Mouse (Mus musculus): Measurements from ENCODE around the gene Zdhhc1.
A peak's percentile ranks its signal among the peaks of the same experiment; 100 is the strongest.

Gene Zdhhc1

DNA sequence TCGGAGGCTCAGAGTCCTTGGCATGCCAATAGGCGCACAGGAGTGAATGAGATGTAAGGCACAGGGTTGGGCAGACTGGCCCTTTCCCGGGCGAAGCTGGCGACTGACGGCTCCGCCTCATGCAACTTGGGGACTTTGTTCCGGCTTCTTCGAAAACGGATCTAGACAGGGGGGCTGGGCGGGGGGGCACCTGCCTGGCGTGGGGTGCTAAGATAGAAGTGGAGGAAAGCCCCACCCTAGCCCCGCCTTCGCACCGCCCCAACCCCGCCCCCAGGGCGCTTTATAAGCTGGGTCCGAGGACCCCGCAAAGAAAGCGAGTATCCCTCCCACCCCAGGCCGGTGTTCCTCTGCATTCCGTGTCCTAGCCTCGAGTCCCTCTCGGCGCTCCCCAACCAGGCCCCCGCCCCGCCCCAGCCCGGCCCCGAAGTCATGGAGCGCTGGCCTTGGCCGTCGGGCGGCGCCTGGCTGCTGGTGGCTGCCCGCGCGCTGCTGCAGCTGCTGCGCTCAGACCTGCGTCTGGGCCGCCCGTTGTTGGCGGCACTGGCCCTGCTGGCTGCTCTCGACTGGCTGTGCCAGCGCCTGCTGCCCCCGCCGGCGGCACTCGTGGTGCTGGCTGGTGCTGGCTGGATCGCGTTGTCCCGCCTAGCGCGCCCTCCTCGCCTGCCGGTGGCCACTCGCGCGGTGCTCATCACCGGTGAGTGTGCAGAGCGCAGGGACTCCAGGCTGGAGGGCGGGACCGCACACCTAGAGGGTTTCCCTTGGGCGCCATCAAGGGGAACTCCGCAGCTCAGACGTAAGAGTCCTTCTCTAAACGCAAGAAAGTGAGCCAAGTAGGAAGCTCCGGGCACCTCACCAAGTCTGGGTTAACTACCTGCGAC is 22.0 kb upstream of the Zdhhc1 start, which contains the start of gene Hsd11b2:
Gene Hsd11b2, plus strand, starts transcription at position 320 of the 878 bp plus-strand sequence.
- DNase-seq (ENCODE audit: low read depth, low spot score), result no peak

DNA sequence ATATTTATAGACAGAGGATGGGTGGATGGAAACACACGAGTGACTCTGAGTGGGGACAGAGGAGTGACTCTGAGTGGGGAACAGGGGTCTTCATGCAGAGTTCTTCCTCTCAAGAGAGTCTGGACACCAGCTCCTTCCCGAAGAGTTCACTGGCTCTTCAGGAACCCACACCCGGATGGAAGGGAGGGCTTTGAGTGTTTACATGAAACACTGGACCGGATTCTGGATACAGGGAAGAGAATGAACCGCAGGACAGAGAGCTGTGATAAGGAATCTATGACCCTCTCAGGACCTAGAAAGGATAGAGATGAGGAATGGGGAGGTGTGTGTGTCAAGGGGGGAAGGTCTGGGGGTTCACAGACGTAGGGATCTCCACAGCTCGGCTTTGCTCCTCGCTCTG is 20.6 kb upstream of the Zdhhc1 start:
- DNase-seq (ENCODE audit: low read depth, low spot score), result no peak

DNA sequence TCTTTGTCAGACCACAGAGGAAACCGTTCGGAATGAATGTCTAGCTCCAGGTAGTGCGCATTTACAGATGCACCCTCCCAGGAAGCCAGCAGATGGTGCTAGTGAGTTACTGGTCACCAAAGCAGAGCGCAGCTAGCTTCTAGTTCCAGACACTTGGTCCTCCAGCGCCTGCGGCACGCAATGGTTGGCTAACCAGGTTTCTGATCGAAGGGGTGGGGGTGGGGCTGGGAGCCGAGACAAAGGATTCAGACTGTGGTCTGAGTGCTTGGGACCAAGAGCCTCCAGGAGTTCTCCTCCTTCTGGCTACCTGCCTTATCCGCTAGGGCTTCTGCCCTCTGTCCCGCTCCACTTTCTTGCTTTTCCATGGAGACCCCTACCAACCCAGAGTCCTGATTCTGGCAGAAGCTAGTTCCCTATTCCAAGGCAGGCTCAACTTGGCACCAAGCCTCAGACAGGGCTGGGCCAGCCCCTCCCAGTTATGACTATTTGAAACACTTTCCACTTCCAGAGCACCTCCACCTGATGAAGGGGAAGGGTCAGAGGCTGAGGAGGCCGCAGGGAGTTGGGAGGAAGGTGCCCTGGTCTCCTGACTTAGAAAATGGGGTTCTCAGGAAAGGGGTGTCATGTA is 19.4 kb upstream of the Zdhhc1 start:
- DNase-seq (ENCODE audit: low read depth, low spot score), result peak; percentile 49

DNA sequence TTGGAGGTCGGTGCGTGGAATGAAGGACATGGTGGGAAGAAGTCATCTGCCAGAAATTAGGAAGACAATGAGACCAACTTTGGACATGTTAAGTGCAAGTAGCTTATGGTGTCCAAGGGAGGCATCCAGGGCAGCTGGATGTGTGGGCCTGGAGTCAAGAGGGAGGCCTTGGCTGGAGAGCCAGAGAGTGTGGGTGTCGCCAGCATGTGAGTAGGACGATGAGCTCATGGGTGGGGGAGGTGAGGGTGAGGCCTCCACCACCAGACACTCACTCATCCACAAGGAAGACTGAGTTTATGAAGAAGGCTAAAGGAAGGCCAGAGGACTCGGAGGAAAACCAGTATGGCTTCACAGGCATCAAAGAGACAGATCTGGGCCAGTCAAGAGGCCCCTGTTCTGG is 18.0 kb upstream of the Zdhhc1 start:
- no peak for DNase-seq (ENCODE audit: low read depth, low spot score)

DNA sequence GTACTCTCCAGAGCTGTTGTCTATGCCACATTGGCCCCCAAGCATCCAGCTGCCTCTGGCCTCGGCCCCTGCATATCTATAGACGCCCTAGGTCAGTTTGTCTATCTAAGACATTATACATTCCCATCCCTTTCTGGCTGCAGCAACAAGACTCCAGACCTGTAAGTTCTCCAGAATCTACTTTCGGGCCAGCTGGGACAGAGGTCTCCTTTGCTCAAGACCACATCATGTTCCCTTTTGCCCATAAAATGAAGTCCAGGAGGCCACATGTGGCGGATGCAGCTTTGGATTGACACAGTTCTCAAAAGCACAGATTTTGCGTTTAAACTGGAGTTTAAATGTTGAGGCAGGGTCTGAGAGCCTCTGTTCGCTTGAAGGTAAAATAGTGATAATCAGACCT is 17.5 kb upstream of the Zdhhc1 start:
- no peak for DNase-seq (ENCODE audit: low read depth, low spot score)

DNA sequence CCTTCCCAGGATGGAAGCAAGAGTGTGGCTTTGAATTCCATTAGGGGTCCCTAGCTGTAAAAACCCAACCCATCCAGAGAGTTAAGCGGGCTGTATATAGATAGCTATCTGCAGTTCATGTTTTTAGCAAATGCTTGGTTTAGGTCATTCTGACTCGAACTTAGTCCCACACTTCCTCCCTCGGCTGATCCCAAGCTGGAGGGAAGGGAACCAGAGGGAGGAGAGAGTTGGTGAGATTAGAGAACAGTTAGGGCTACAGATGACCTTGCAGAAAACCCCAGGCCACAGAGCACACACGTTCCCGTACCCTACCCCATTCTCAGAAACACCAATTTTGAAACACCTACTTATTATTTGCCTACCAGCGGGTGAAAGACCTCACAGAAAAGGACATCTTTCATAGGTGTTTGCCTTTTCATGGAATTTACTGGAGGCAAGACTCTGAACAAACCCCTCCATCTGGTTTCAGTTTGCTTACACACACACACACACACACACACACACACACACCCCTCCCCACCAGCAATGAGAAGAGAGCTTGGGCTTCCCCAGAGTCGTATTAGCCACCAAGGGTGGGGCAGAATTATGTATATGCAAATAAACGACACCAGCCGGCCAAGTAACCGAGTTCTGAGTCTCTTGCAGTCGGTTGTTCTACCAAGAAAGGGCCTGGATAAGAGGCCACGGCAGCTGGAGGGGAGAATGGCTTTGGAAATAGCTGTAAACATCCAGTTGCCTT is 13.5 kb upstream of the Zdhhc1 start:
- no peak for DNase-seq (ENCODE audit: low read depth, low spot score)

DNA sequence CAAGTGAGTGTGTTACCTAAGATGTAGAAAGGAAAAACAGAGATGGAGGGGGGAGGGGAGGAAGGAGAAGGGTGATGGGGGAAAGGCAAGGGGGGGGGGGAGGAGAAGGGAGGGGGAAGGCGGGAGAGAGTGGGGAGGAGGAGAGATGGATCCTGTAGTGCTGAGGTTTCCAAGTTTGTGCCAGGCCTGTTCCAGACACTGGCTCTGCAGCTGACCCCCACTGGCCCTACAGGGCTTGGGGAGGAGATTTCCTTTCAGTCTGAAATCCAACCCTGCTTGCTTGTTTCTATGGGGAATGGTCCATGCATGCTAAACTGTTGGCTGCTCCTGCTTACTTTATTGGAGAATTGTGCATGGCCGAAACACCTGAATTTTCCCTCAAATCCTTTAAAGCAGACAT is 12.1 kb upstream of the Zdhhc1 start:
- DNase-seq (ENCODE audit: low read depth, low spot score), result no peak

DNA sequence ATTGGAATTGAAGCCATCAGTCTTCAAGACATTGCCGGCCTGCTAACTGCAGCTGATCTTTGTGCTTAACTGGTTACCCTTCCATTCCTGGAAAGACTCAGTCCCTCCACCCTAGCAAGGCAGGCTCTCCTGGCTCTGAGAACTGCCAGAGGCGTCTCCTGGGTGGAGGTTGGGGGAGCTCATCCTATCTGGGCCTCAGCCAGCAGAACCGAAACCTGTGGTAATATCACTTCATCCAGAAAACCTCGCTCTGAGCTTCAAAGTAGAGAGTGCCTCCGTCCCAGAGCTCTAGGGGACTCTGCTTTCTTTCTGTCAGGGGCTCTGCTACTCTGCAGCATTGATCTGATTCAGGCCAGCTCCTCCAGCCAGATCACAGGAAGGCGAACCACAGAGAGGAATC is 10.3 kb upstream of the Zdhhc1 start:
- no peak for DNase-seq (ENCODE audit: low read depth, low spot score)

DNA sequence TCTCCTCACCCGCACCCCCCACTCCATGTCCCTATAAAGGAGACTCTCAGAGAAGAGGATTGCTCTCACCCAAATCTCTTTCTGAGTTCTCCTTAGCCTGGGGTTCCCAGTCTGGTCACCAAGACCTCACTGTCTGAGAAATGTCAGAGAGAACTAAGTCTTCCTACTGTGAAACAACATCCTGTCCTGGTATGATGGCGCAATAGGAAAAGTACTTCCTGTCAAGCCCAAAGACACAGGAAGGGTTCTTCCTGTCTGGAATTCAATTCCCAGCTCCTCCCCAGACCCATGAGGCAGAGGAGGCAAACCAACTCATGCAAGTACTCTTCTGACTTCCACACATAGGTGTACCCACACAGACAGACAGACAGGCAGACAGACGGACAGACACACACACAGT is 7.9 kb upstream of the Zdhhc1 start:
- DNase-seq (ENCODE audit: low read depth, low spot score), result no peak

DNA sequence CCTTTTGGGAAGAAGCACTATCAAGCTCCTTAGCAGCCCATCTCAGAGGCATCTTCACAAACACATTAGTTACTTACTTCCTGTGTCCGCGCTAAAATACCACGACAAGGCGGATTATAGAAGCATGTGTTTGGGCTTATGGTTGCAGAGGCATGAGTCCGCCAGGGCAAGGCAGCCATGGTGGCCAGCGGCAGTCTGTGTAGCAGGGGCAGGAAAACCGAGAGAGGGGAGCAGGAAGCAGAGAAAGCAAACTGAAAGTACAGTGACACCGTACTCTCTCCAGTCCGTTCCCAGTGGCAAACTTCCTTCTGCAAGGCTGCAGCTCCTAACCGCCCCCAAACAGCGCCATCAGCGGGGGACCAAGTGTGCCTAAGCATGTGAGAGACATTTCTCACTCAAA is 3.1 kb upstream of the Zdhhc1 start:
- DNase-seq (ENCODE audit: low read depth, low spot score), result no peak

DNA sequence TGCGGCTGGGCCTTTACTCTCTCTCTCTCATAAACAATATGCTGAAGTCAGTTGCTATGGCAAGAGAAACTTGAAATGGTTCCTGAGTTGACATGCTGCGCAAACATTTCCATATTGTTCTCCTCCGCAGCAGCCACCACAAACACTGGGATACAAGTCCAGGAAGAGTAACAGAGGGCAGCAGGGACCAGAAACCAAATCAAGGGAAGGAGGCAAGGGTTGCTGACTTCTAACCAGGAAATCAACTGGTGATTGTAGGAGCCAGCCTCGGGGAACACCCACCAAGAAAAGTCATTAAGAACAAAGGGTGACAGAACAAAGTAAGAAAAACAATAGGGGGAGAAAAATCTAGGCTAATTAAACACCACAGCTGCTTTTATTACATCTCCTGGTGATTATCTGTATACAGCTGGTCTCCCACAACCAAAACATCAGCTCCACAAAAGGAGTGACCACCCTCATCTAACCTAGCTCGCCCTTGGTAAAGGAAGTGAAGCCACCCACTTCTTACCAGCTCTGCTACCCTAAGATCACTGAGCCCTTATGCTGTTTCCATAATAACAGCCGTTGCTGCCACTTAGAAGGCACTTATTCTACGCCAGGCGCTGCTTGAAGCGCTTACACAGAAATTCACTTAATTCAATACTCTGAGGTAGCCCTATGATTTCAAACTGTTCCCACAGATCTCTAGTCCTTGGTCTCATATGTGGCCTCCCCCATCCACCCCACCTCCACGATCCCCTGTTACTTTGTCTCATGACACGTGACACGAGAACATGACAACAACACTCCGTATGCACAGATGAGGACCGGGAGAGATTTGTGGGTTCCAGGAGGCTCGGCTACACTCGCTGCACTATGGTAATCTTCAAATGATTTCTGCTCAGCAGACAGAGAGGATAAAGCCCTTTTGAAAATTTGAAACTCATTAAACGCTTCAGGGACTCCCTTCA is 1.1 kb downstream of the Zdhhc1 start:
- no peak for DNase-seq (ENCODE audit: low read depth, low spot score)

DNA sequence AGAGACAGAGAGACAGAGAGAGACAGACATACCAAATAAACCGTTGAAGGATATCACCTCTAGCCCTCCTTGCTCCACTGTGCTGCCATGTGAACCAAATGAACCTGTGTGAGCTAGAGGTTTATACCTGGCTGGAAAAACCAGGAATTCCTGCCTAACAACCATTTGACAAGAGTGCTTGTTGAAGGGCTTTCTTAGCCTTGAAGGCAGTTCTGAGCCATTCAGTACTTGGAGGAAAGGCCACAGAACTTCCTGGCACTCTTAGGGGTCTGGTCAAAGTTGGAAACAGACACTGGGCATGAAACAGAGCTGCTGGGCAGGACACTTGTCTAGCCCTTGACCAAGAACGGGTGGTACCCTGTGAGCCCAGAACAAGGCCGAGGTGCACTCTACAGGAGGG is 2.1 kb downstream of the Zdhhc1 start:
- DNase-seq (ENCODE audit: low read depth, low spot score), result no peak

DNA sequence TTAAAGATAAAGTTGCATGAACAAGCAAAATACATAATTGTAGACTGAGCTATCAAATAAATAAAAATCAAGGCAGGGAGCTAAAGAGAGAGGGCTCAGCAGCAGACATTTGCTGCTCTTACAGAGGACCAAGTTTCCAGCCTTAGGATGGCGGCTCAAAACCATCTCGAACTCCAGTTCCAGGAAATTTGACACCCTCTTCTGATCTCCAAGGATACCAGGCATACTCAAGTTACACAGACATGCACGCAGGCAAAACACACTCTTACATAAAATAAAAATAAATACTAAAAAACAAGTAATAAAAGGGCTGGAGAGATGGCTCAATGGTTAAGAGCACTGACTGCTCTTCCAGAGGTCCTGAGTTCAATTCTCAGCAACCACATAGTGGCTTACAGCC is 3.2 kb downstream of the Zdhhc1 start:
- DNase-seq (ENCODE audit: low read depth, low spot score), result no peak

DNA sequence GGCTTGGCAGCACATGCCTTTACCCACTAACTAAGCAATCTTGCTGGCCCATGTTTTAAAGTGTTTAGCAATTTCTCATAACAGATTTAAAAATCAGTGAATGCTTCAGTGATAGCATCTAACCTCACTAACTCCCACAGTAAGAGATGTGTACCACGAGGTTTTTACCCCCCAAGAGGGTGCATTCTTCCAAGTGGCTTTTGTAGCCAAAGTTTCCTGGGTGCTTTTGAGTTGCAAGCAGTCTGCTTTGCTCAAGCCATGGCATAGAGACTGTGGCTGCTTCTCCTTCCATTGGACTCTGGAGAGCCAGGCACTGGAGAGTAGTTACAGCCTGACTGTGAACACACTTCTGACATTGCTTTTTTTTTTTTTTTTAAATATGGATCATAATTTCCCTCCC is 7.4 kb downstream of the Zdhhc1 start:
- no peak for DNase-seq (ENCODE audit: low read depth, low spot score)

DNA sequence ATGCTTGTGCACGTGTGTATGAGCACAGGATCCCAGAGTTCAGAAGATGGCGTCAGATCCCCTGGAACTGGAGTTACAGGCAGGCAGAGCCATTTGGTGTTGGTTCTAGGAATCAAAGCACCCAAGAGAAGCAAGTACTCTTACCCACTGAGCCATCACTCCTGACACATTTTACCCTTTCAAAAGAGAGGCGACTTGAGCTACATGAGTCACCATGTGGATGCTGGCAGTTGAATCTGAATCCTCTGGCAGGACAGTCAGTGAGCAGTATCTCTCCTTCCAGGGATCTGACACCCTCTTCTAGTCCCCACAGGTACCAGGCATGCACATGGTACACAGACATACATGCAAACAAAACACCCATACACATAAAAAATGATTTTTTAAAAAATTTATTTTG is 8.6 kb downstream of the Zdhhc1 start:
- no peak for DNase-seq (ENCODE audit: low read depth, low spot score)

DNA sequence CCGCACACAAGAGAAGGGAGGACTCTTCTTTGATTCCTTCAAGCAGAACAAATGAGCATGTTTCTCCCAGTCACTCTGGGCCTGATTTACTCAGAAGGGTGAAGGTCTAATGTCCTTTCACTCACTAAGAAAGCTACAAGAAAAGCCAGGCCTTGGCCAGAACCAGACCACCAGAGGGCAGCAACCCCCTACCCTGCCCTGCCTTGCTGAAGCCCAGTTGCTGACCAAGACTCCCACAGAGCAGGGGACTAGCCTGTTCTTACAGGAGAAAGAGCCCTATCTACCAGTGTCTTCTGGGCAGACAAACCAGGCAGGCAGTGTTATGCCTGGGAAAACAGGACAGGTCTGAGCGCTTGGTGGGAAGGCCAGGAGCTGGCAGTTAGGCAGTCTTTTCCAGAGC is 12.3 kb downstream of the Zdhhc1 start:
- DNase-seq (ENCODE audit: low read depth, low spot score), result no peak

DNA sequence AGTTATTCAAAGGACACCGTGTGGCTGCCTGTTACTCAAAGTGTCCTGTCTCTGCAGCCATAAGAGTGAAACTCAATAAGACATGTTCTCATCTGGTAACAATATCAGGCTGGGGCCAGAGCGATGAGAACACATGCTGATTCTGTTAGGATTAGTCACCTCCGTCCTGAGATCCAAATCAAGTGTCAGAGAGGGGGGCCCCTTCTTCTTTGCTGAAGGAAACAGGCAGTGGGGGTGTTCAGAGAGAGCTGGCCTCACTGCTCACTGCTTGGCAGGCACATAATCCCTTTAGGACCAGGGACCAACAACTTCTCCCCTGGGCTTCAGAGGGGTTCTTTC is 12.7 kb downstream of the Zdhhc1 start:
- no peak for DNase-seq (ENCODE audit: low read depth, low spot score)

DNA sequence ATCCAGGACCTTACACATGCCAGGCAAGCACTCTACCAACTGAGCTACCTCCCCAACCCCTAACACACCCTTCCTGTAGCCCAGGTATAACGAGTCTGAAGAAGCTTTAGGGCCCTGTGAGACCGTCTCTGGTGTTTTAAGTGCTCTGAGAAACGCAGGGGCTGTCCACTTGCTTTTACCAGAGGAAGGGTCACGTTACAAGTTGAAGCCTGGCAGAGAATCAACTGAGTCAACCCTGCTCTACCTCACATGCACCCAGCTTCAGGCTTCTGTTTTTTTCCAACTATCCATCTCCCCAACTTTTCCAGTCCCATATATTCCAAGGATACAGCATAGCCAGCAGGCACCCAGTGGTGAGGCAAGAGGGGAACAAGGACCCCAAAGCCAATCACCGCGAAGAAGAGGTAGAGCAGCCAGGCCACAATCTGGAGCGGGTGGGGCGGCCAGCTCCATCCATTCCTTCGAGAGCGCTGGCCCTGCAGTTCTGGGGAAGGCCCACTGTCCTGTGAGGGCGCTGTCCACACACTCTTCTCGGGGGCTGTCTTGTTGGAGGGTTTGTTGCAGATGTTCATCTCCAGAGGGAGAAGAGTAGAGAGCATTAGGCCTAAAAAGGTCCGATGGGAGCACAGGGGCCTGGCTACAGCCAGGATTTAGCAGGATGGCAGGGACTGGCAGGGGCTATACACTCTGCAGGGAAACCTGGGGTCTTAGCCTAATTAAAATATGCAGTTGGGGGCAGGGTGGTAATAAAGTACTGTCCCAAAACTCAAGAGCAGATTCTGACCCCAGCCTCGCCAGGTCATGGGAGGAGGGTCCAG is 13.3 kb downstream of the Zdhhc1 start:
- DNase-seq (ENCODE audit: low read depth, low spot score), result no peak

DNA sequence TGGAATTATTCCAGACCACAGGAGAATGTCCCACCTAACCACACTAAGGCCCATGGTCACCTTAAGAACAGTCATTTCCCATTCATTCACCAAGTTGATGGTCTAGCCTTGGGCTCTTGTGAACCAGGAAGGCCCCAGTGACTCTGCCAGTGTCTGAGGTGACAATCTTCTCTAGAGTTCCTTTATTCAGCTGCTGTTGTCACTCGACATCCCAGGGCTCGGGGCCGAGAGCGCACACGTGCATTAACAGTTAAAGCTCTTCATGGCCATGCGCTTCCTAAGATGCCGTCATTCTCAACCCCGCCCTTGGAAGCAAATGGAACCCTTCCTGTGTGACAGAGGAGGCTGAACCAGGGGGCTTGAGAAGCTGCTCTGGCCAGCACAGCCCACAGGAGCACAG is 14.6 kb downstream of the Zdhhc1 start:
- DNase-seq (ENCODE audit: low read depth, low spot score), result no peak

DNA sequence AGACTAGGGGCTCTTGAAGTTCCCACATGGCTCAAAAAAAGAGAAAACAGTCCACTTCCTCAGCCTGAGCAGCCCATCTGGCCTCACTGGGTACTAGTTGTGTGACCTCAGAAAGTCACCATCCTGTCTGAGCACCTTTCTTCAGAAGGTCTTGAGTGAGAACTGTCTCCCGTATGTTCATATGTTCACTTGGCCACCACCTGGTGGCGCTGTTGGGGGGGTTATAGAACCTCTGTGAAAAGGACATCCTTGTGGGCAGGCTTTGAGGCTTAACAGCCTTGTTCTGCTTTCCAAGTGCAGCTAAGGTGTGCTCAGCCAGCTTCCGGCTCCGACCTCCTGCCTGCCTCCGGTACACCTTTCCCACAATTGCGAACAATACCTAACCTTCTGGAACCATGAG is 15.2 kb downstream of the Zdhhc1 start:
- DNase-seq (ENCODE audit: low read depth, low spot score), result no peak

DNA sequence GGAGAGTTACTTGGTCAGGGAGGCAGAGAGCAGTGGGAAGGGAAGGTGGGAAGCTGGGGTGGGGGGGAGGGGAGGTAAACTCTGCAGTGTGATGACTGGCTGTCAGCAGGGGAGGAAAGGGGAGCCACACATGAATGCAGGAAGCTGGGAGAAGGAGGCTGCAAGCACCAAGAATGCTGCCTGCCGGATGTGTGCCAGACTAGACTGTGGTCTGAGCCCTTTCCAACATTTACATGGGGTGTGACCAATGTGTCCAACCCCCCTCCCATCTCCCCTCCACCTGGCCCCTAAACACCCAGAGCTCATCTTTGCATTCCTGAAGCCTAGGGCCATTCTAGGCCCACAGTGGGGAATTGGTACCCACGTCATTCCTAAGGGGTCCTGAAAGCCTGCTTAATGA is 15.7 kb downstream of the Zdhhc1 start:
- no peak for DNase-seq (ENCODE audit: low read depth, low spot score)
